Mouse (Mus musculus) C2C12 (cell line): Measurements from ENCODE around the gene Jmy. TPM values are rescaled to one million over a fixed set of nuclear protein-coding genes. Genes with fewer than 3 reads are reported as not detected.

Source experiments
- H3K27me3 ChIP-seq: one replicate; pipeline ENCODE4 v1.6.1; 2011; ENCODE audit not compliant: control insufficient read depth, insufficient read depth, insufficient read length
- H3K36me3 ChIP-seq: one replicate; pipeline ENCODE4 v1.6.1; 2011; ENCODE audit not compliant: control insufficient read depth, insufficient read depth
- H3K4me3 ChIP-seq: one replicate; pipeline ENCODE4 v1.5.1; 2011; ENCODE audit warnings: mild to moderate bottlenecking, control low read depth; ENCODE audit not compliant: poor library complexity, insufficient read depth, severe bottlenecking
- H3K79me2 ChIP-seq: one replicate; pipeline ENCODE4 v1.6.1; 2011; ENCODE audit not compliant: control insufficient read depth, insufficient read depth
- H3K79me3 ChIP-seq: one replicate; pipeline ENCODE4 v1.6.1; 2011; ENCODE audit warnings: low read depth, control low read depth
- H3ac ChIP-seq: one replicate; pipeline ENCODE3; 2011; ENCODE audit warnings: low read depth; ENCODE audit not compliant: control insufficient read depth, insufficient read length
- CEBPB ChIP-seq: IDR thresholded peaks from one replicate; pipeline ENCODE4 v1.6.1; 2011; ENCODE audit warnings: low read depth, mild to moderate bottlenecking, control low read depth, moderate library complexity
- CTCF ChIP-seq: IDR thresholded peaks from one replicate; pipeline ENCODE4 v1.5.1; 2011; ENCODE audit not compliant: control insufficient read depth, insufficient read depth, insufficient read length
- FOSL1 ChIP-seq: IDR thresholded peaks from one replicate; pipeline ENCODE4 v1.8.0; 2011; ENCODE audit warnings: mild to moderate bottlenecking, low read length; ENCODE audit not compliant: poor library complexity, insufficient read depth, severe bottlenecking
- MAX ChIP-seq: IDR thresholded peaks from one replicate; pipeline ENCODE4 v1.6.1; 2011; ENCODE audit warnings: mild to moderate bottlenecking, control low read depth
- MYOD1 ChIP-seq: IDR thresholded peaks from one replicate; pipeline ENCODE4 v1.6.1; 2011; ENCODE audit warnings: low read depth; ENCODE audit not compliant: control insufficient read depth, insufficient read length
- MYOG ChIP-seq: IDR thresholded peaks from one replicate; pipeline ENCODE4 v1.6.1; 2011; ENCODE audit not compliant: control insufficient read depth, insufficient read length; ENCODE audit errors: extremely low read depth
- USF1 ChIP-seq: IDR thresholded peaks from one replicate; pipeline ENCODE4 v1.6.1; 2011; ENCODE audit warnings: low read depth, mild to moderate bottlenecking, control low read depth, moderate library complexity
- polyA plus RNA-seq: library from polyadenylated mRNA; unstranded; fragments of >200 nt; fragmentation: generic; extraction: Trizol; gene quantifications from one replicate; pipeline ENCODE4 v1.2.1, GENCODE M21; 2012; ENCODE audit warnings: missing spikeins

Gene Jmy
- polyA plus RNA-seq, 1 experiment = 3.2 TPM

DNA sequence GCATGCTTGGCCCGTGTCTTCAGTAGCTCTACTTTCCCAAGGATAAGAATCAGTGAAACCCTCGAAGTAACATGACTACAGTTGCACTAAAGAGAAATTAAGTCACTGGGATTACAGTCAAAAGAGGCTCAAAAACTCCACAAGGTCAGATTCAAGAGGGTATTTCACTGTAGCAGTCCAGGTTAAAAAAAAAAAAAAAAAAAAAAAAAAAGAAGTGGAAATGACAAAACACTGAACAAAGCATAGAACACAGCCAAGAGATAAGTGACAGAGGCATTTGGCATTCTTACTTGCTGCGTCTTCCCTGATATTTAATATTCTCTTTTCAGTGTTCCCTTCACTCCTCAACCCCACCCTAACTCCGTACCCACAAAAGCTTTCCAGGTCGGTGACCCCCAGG lies 84.6 kb downstream of the Jmy start:
- Histone ChIP-seq H3K36me3 (no peaks in the 10 kb centered on the region), H3ac (no peak overlapping the region), H3K4me3 (no peak overlapping the region), H3K79me3 (no peaks in the 10 kb centered on the region), H3K27me3 (no peaks in the 10 kb centered on the region), H3K79me2 (no peaks in the 10 kb centered on the region)
- TF ChIP-seq MYOG = no peak
- no peak for TF ChIP-seq CTCF
- no peak for TF ChIP-seq MYOD1
- TF ChIP-seq CEBPB = no peak
- no peak for TF ChIP-seq FOSL1
- TF ChIP-seq USF1 = no peak
- no peak for TF ChIP-seq MAX

DNA sequence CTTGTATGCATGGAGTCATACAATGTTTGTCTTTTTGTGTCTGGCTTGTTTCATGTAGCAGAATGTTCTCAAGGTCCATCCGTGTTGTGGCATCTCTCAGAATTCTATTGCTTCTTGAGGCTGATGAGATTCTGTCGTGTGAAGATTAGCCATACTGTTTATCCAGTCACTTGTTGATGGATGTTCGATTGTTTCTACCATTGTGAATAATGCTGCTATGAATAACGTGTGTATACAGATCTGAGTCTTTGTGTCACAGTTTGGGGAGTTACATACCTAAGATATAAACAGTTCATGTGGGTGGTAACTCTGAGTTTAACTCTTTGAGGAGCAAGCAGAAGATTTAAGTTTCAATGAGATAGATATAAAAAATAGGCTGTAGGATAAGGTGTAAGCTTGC lies 89.3 kb downstream of the Jmy start:
- no peaks in the 10 kb centered on the region for H3K36me3 ChIP-seq
- H3K4me3 ChIP-seq = no peak overlapping the region
- TF ChIP-seq MYOG = no peak
- TF ChIP-seq FOSL1 = no peak
- no peak for TF ChIP-seq CEBPB
- TF ChIP-seq CTCF = no peak
- no peak for TF ChIP-seq MAX
- TF ChIP-seq MYOD1 = no peak
- no peak for TF ChIP-seq USF1
- H3K79me3 ChIP-seq = no peaks in the 10 kb centered on the region
- H3ac ChIP-seq = no peak overlapping the region
- no peaks in the 10 kb centered on the region for H3K27me3 ChIP-seq
- H3K79me2 ChIP-seq = no peaks in the 10 kb centered on the region

DNA sequence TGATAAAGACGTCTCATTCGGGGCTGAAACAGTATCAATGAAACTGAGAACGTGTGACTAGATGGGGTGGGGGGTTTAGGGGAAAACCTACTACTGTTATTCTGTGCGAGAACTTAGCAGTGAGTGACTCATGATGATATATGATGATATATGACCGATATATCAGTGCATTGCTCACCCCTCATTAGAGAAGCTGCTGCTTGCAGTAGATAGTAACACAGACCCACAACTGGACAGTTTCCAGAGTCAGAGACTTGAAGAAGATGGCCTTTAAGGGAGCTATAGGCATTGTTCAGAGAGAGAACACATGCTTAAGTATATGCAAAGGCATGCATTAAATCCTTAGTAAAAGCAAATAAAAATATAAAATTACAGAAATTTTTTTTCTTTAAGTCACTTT lies 92.8 kb downstream of the Jmy start:
- no peak overlapping the region for H3ac ChIP-seq
- no peaks in the 10 kb centered on the region for H3K36me3 ChIP-seq
- TF ChIP-seq CTCF (no peak), USF1 (no peak), MYOG (no peak), FOSL1 (no peak), MYOD1 (no peak), CEBPB (no peak), MAX (no peak)
- H3K27me3 ChIP-seq = no peaks in the 10 kb centered on the region
- H3K79me2 ChIP-seq = no peaks in the 10 kb centered on the region
- no peak overlapping the region for H3K4me3 ChIP-seq
- no peaks in the 10 kb centered on the region for H3K79me3 ChIP-seq

DNA sequence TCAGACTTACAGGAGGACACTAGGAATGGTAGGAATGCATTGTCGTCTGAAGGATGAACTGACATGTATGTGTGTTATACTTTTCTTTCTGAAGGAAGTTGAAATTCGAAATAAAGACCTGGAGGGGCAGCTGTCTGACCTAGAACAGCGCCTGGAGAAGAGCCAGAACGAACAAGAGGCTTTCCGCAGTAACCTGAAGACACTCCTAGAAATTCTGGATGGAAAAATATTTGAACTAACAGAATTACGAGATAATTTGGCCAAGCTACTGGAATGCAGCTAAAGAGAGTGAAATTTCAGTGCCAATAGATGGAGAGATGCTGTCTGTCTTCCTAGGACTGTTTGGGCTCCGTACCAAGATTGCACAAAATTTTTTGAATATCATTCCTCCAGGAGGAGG lies 97.7 kb downstream of the Jmy start:
- H3K4me3 ChIP-seq = no peak overlapping the region
- no peaks in the 10 kb centered on the region for H3K79me3 ChIP-seq
- no peak for TF ChIP-seq FOSL1
- TF ChIP-seq CEBPB = no peak
- no peak for TF ChIP-seq MYOD1
- TF ChIP-seq MYOG = no peak
- TF ChIP-seq CTCF = no peak
- TF ChIP-seq MAX = no peak
- no peak for TF ChIP-seq USF1
- H3K79me2 ChIP-seq = no peaks in the 10 kb centered on the region
- H3K27me3 ChIP-seq = no peaks in the 10 kb centered on the region
- H3ac ChIP-seq = no peak overlapping the region
- H3K36me3 ChIP-seq = no peaks in the 10 kb centered on the region

DNA sequence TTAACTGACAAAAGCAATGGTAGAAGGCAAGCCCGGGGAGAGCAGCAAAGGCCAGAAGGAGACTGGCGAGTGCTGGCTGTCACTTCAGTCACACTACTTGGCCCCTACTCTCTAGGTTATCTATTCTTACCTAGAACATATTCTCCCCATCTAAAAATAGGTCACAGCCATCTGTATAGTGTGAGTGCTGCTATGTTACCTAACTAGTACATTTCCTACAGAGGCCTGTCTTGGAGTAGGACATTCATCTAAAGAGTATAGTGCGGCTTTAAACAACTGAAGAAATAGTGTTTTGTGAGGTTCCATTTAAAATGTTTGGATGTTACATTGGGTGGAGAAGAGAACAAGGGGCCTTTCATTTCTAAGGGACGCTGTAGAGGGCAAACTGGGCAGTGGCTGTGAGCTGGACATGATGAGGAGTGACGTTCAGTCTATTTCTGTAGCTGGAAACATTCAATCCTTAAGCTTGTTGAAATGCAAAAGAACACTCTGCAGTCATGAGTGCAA lies 99.8 kb downstream of the Jmy start:
- no peak overlapping the region for H3K4me3 ChIP-seq
- H3K27me3 ChIP-seq = no peaks in the 10 kb centered on the region
- no peaks in the 10 kb centered on the region for H3K36me3 ChIP-seq
- no peaks in the 10 kb centered on the region for H3K79me2 ChIP-seq
- TF ChIP-seq MYOG = no peak
- no peak overlapping the region for H3ac ChIP-seq
- no peaks in the 10 kb centered on the region for H3K79me3 ChIP-seq

DNA sequence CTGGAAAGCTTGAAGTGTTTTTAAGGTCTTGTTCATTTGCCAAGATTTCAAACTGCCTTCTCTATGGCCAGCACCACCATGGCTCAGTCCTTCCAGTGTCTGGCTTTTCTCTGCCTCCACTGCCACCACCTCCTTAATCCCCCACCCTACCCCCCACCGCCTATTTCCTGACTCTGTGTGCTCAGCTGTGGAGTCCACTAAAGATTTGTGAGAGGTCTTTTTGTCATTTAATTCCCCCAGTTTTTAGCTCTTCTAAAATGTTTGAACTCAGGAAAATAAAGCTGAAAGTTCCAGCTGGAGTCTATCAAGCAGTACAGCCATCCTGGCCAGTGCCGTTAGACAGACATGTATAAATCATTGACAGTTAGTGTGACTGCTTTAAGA lies 110.4 kb downstream of the Jmy start:
- no peak overlapping the region for H3K4me3 ChIP-seq
- no peaks in the 10 kb centered on the region for H3K79me3 ChIP-seq
- TF ChIP-seq MYOD1 (no peak), FOSL1 (no peak), USF1 (no peak), MAX (no peak), CEBPB (no peak), CTCF (no peak), MYOG (no peak)
- H3ac ChIP-seq = no peak overlapping the region
- H3K27me3 ChIP-seq = no peaks in the 10 kb centered on the region
- H3K79me2 ChIP-seq = no peaks in the 10 kb centered on the region
- H3K36me3 ChIP-seq = no peaks in the 10 kb centered on the region
